Mouse (Mus musculus) cerebellum, adult 2 months (tissue): ENCODE data around the gene Phkb.

Experiments used
- CTCF ChIP-seq: fragments of 200-500 bp; IDR thresholded peaks from 2 replicates; pipeline ENCODE4 v1.5.1; 2011; ENCODE audit warnings: low read depth, mild to moderate bottlenecking, control low read depth, low read length, moderate library complexity, borderline replicate concordance; ENCODE audit not compliant: insufficient read depth
- POLR2A ChIP-seq: fragments of 200-500 bp; IDR thresholded peaks from 2 replicates; pipeline ENCODE4 v1.6.1; 2011; ENCODE audit warnings: low read length, control low read depth, borderline replicate concordance; ENCODE audit not compliant: insufficient read depth

DNA sequence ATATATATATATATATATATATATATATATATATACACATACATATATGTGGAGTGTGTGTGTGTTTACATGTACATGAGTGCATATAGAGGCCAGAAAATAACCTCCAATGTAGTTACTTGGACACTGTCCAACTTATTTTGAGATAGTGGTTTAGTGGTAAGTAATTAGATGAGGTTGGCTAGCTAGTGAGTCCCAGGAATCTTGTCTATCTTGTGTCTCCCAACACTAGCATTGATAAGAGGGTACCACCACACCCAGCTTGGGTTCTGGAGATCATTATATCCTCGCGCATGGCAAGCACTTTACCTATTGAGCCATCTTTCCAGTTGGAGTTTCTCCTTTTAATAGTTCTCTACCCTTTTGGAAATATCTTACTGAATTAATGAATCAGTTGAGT is 56.9 kb downstream of the Phkb start:
- no peak for TF ChIP-seq CTCF
- no peak for TF ChIP-seq POLR2A
